Comparison of ENCODE assay signal across 9 mouse cellular contexts in the genomic region with DNA sequence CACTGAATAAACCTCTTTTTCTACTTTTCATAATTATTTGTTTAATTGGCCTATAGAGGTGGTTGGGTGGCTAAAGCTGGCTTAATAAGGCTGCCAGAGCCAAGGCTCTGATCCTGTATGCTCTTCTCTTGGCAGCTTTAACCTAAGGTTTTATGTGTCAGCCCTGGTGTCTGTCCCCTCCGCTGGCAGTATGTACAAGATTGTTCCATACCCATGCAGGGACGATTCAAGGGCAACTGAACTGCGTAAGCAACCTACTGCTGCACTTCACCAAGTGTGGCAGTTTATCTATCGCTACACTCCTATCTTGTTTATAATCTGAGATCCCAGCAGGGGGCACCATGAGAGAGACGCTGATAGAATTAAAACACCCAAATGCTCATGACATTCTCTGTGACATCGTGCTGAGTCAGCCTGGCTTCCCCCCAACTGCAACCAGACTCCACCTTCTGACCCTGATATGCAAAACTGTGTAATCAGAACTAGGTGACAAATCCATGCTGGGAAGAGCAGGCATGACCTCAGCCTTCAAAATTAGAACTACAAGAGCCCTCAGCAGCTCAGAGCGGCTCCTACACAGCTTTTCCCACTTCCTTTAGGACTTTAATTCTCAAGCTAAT. TPM values are rescaled to one million over a fixed set of nuclear protein-coding genes. Genes with fewer than 3 reads are reported as not detected.
DNase-seq lines count a peak whose midpoint lies in the region; ATAC-seq and TF ChIP-seq lines count a peak whose summit lies in the region.
"Had no signal": no experiment of that assay in that cellular context is flagged by ENCODE, and none has a peak within 500 bp of the region (broad histone marks: within the 10 kb centered on the region; RNA-seq: fewer than 3 reads in every experiment).

No protein-coding gene starts in this region.

- H3K4me1 ChIP-seq in neural tube, embryonic 15.5 days, result 0 out of 2 replicates have a peak, but pooled peaks cover 5% of the 10 kb centered on the region
- H3K4me1 ChIP-seq in intestine, embryonic 15.5 days (replicated peaks), result peaks cover 5% of the 10 kb centered on the region; the same call in 1 of the 2 replicates
- 0 out of 2 replicates have a peak, but pooled peaks cover 3% of the 10 kb centered on the region for H3K4me1 ChIP-seq in lung, embryonic 16.5 days (replicated peaks; ENCODE audit: control insufficient read depth, insufficient read depth, low read length)
- H3K4me1 ChIP-seq in stomach, embryonic 16.5 days (ENCODE audit: control insufficient read depth, insufficient read depth, low read length), result no peaks in the 10 kb centered on the region; the same call in 1 of the 2 replicates

- 56% methylated on average over 7 of the region's 7 CpGs for WGBS in neural tube, embryonic 15.5 days
- WGBS in intestine, embryonic 15.5 days, result 54% methylated on average over 7 of the region's 7 CpGs
- WGBS in lung, embryonic 16.5 days, result 55% methylated on average over 7 of the region's 7 CpGs
- WGBS in stomach, embryonic 16.5 days, result 58% methylated on average over 7 of the region's 7 CpGs

- H3K4me3 ChIP-seq in neural tube, embryonic 15.5 days (replicated peaks), result no peak overlapping the region
- H3K4me3 ChIP-seq in gastrocnemius, adult 2 months, result no peak overlapping the region; the same call in 1 of the 2 replicates
- no peak overlapping the region for H3K4me3 ChIP-seq in intestine, embryonic 15.5 days (replicated peaks)
- H3K4me3 ChIP-seq in lung, embryonic 16.5 days (ENCODE audit: low read length), result no peak overlapping the region
- H3K4me3 ChIP-seq in stomach, embryonic 16.5 days (replicated peaks; ENCODE audit: low read length), result no peak overlapping the region
- H3K4me3 ChIP-seq: embryonic facial prominence, embryonic 13.5 days had no signal

- no peaks in the 10 kb centered on the region for H3K27me3 ChIP-seq in neural tube, embryonic 15.5 days (replicated peaks)
- H3K27me3 ChIP-seq in intestine, embryonic 15.5 days (replicated peaks), result no peaks in the 10 kb centered on the region
- H3K27me3 ChIP-seq in lung, embryonic 16.5 days (ENCODE audit: control insufficient read depth, insufficient read depth, low read depth, low read length), result no peaks in the 10 kb centered on the region
- H3K27me3 ChIP-seq in stomach, embryonic 16.5 days (ENCODE audit: control insufficient read depth, insufficient read depth, low read length), result no peaks in the 10 kb centered on the region
- H3K27me3 ChIP-seq: embryonic facial prominence, embryonic 13.5 days had no signal

- H3K9me3 ChIP-seq in neural tube, embryonic 15.5 days (replicated peaks), result no peaks in the 10 kb centered on the region
- H3K9me3 ChIP-seq in intestine, embryonic 15.5 days, result no peaks in the 10 kb centered on the region
- H3K9me3 ChIP-seq in lung, embryonic 16.5 days (ENCODE audit: control insufficient read depth, low read length), result no peaks in the 10 kb centered on the region
- no peaks in the 10 kb centered on the region for H3K9me3 ChIP-seq in stomach, embryonic 16.5 days (replicated peaks; ENCODE audit: control insufficient read depth, low read length)
- H3K9me3 ChIP-seq: embryonic facial prominence, embryonic 13.5 days had no signal

- peak; percentile 60 for TF ChIP-seq CTCF in gastrocnemius, adult 2 months (IDR thresholded peaks at IDR 0.05)

- no peak overlapping the region for H3K4me2 ChIP-seq in neural tube, embryonic 15.5 days
- no peak overlapping the region for H3K4me2 ChIP-seq in intestine, embryonic 15.5 days (replicated peaks)
- no peak overlapping the region for H3K4me2 ChIP-seq in lung, embryonic 16.5 days (ENCODE audit: low read depth, low read length)
- H3K4me2 ChIP-seq in stomach, embryonic 16.5 days (ENCODE audit: low read depth, low read length), result no peak overlapping the region
- H3K4me2 ChIP-seq: embryonic facial prominence, embryonic 13.5 days had no signal

- intact Hi-C loops in gastrocnemius, adult 2 months (cut with DNase I), result loop anchor here (2.0 to 10.0 kb wide), 3 partner anchors 15 to 437 kb away; no protein-coding TSS in a partner anchor

- no peak overlapping the region for H3K9ac ChIP-seq in neural tube, embryonic 15.5 days (replicated peaks)
- no peak overlapping the region for H3K9ac ChIP-seq in intestine, embryonic 15.5 days
- no peak overlapping the region for H3K9ac ChIP-seq in lung, embryonic 16.5 days (ENCODE audit: low read length)
- no peak overlapping the region for H3K9ac ChIP-seq in stomach, embryonic 16.5 days (ENCODE audit: low read length)
- H3K9ac ChIP-seq: embryonic facial prominence, embryonic 13.5 days had no signal

- no peaks in the 10 kb centered on the region for H3K36me3 ChIP-seq in neural tube, embryonic 15.5 days
- no peaks in the 10 kb centered on the region for H3K36me3 ChIP-seq in intestine, embryonic 15.5 days
- no peaks in the 10 kb centered on the region for H3K36me3 ChIP-seq in lung, embryonic 16.5 days (ENCODE audit: control insufficient read depth, insufficient read depth, low read length)
- no peaks in the 10 kb centered on the region for H3K36me3 ChIP-seq in stomach, embryonic 16.5 days (ENCODE audit: control insufficient read depth, insufficient read depth, low read length)
- H3K36me3 ChIP-seq: embryonic facial prominence, embryonic 13.5 days had no signal

- ATAC-seq in neural tube, embryonic 15.5 days (ENCODE audit: low FRiP score), result peak; percentile 28; the same call in 1 of the 2 replicates
- ATAC-seq in intestine, embryonic 15.5 days, result peak; percentile 35; the same call in 1 of the 2 replicates
- peak; percentile 34; the same call in 1 of the 2 replicates for ATAC-seq in lung, embryonic 16.5 days (ENCODE audit: low read depth)
- ATAC-seq in stomach, embryonic 16.5 days (ENCODE audit: insufficient read depth, low FRiP score), result peak; percentile 29; the same call in 1 of the 2 replicates

- DNase-seq in neural tube, embryonic 10.5 days (ENCODE audit: extremely low spot score, low spot score), result no peak
- DNase-seq in adrenal gland, postnatal 10 days, result peak; percentile 91
- peak; percentile 92 for DNase-seq in gastrocnemius, adult 2 months
- DNase-seq in spleen, postnatal 4 days (ENCODE audit: low spot score in 2 of 2), result no peak

- no peak overlapping the region for H3K27ac ChIP-seq in neural tube, embryonic 15.5 days (replicated peaks)
- H3K27ac ChIP-seq in gastrocnemius, adult 2 months, result peak overlapping the region; percentile 79
- H3K27ac ChIP-seq in intestine, embryonic 15.5 days, result no peak overlapping the region
- no peak overlapping the region for H3K27ac ChIP-seq in lung, embryonic 16.5 days (ENCODE audit: low read length)
- no peak overlapping the region for H3K27ac ChIP-seq in stomach, embryonic 16.5 days (ENCODE audit: low read length)
- H3K27ac ChIP-seq: embryonic facial prominence, embryonic 13.5 days had no signal

RNA-seq across cellular contexts. Expression of gene Igf2bp2, which starts 55.1 kb away (rescaled TPM):
- polyA plus RNA-seq in neural tube, embryonic 15.5 days (2015; fragmentation: Nextera tagmentation; extraction: Ambion mirVana), result 15.5 and 30.4 TPM in 2 replicates
- 10 to 100 TPM; 15.8 to 21.8 TPM for total RNA-seq in adrenal gland, postnatal 10 days (2021)
- total RNA-seq in gastrocnemius, adult 2 months (2021), result 1 to 10 TPM; 1.3 to 5.2 TPM
- polyA plus RNA-seq in intestine, embryonic 15.5 days (2015; fragmentation: Nextera tagmentation; extraction: Ambion mirVana), result 107 and 116 TPM in 2 replicates
- 42.4 and 49.4 TPM in 2 replicates for polyA plus RNA-seq in lung, embryonic 16.5 days (2015; fragmentation: Nextera tagmentation; extraction: Ambion mirVana)
- polyA plus RNA-seq in stomach, embryonic 16.5 days (2015; fragmentation: Nextera tagmentation; extraction: Ambion mirVana), result 103 and 106 TPM in 2 replicates

Comparison
In these comparisons a context has a peak if more than half of its experiments do, and no peak if none do; other contexts are left out.
1. DNase-seq: peak in adrenal gland, postnatal 10 days (single experiment) and gastrocnemius, adult 2 months (single experiment); none in neural tube, embryonic 10.5 days (single experiment) and spleen, postnatal 4 days (0 of 2).
2. Peak in every context shown above with its lines, with median percentiles within 50 percentile points of each other: ATAC-seq.